Mouse (Mus musculus): ENCODE measurements around the gene Slc4a8.
"Not testable (repeated sequence)": the region's sequence is repeated elsewhere in the genome, so short reads cannot be mapped to it uniquely, and the experiment has no call there.

Slc4a8 gene

DNA sequence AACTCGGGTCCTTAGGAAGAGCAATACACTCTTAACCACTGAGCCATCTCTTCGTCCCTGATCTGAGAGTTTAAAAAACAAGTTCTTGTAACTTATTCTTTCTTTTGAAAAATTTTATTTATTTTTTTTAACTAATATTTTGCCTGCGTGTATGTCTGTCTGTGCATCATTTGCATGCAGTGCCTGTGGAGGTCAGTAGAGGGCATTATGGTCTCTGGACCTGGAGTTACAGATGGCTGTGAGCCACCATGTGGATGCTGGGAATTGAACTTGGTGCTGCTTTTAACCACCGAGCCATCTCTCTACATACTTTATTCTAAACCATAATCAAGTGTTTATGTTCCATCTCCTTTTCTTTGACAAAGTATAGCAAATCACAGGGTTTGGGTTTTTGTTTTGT, 11.1 kb downstream of the Slc4a8 start:
- no peak for DNase-seq (ENCODE audit: low read depth, low spot score)

DNA sequence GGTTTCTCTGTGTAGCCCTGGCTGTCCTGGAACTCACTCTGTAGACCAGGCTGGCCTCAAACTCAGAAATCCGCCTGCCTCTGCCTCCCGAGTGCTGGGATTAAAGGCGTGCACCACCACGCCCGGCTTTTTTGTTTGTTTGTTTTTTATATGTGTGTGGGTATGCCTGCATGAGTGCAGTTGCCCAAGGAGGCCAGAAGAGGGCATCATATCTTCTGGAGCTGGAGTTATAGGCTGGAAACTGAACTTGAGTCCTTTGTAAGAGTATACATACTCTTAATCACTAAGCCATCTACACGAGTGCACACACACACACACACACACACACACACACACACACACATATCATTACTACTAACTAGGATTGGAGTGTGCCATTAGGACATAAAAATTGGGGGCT, 12.3 kb downstream of the Slc4a8 start:
- DNase-seq (ENCODE audit: low read depth, low spot score) = not testable (repeated sequence)

- no peak for DNase-seq (ENCODE audit: low read depth, low spot score)
Measured at GRCm38 (mm10) chr15:100775189-100776166, 13.9 kb downstream of the Slc4a8 start.

DNA sequence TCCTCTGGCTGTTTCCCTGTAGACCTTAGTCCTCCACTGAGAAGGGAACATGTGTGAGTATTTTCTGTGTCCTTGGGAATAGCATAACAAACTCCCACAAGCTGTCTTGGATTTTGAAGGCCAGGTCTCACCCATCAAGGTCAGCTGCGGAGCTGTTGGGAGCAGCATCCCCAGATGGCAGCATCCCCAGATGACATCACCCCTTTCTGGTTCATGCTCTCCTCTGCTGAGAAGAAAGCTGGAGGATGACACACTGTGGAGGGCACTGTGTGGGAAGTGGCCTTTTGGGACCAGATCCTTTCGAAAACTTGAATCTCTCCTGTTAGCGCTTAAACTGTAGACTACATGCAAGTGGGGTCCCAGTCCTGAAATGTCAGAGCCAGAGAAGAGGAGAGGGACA, 14.9 kb downstream of the Slc4a8 start:
- DNase-seq (ENCODE audit: low read depth, low spot score) = no peak

- no peak for DNase-seq (ENCODE audit: low read depth, low spot score)
Measured at GRCm38 (mm10) chr15:100777020-100778016, 15.8 kb downstream of the Slc4a8 start.

DNA sequence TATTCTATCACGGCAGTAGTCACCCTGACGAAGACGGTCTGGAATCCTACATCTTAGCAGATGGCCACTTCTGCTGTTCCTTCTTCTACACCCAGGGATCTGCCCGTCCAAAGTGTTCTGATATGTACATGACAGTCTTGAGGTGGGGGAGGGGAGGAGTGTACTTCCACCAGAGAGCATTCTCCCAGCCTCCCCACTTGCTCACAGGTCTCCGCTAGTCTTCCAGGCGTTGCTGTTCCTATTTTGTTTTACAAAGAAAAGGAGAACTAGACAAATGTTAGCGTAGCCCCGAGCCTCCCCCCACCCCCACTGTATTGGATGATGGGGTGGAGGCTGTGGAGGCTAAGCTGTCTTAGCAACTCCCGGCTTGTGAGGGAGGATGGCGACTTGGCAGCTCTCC, 18.3 kb downstream of the Slc4a8 start:
- DNase-seq (ENCODE audit: low read depth, low spot score) = no peak

GRCm38 (mm10) chr15:100783244-100783987, 21.9 kb downstream of the Slc4a8 start:
- no peak for DNase-seq (ENCODE audit: low read depth, low spot score)

GRCm38 (mm10) chr15:100790219-100790618, 28.7 kb downstream of the Slc4a8 start:
- DNase-seq (ENCODE audit: low read depth, low spot score) = no peak

DNA sequence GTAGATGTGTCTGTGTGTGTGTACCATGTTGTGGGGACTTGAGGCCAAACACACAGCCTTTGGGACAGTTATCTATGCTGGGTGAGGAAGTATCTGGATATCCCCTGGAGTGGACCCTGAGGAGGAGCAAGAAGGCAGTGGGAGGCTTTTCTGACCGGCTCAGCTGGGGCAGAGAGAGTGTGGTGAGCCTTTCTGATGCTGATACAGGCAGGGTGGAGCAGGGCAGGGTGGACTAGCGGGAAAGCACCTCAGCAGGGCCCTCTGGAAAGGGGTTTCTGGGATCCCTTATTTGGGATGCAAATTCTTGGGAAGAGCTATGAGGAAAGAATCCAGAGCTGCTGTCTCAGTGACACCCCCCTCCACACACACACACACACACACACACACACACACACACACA, 30.8 kb downstream of the Slc4a8 start:
- no peak for DNase-seq (ENCODE audit: low read depth, low spot score)

- DNase-seq (ENCODE audit: low read depth, low spot score) = no peak
Measured at GRCm38 (mm10) chr15:100800914-100801313, 39.4 kb downstream of the Slc4a8 start.

GRCm38 (mm10) chr15:100808062-100808461, 46.5 kb downstream of the Slc4a8 start:
- no peak for DNase-seq (ENCODE audit: low read depth, low spot score)

GRCm38 (mm10) chr15:100808484-100808883, 46.9 kb downstream of the Slc4a8 start:
- no peak for DNase-seq (ENCODE audit: low read depth, low spot score)

DNA sequence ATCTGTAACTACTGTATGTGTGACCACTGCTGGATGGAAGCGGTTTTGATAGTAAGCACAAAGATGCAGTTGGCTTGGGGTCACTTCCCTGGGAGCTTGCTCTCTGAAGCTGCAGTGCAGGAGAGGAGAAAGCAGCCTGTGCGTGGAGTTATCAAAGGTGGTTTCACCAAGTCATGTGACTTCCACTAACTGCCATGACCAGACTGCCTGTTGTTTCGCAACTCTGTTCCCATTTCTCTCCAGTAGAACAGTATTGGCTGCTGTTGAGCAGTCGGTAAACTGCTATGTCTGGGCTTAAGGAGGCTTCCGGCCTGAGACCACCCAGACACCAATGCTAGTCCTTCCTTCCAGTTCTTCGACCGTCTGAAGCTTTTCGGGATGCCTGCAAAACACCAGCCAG, 48.7 kb downstream of the Slc4a8 start:
- DNase-seq (ENCODE audit: low read depth, low spot score) = no peak

GRCm38 (mm10) chr15:100813501-100813900, 52.0 kb downstream of the Slc4a8 start:
- no peak for DNase-seq (ENCODE audit: low read depth, low spot score)

DNA sequence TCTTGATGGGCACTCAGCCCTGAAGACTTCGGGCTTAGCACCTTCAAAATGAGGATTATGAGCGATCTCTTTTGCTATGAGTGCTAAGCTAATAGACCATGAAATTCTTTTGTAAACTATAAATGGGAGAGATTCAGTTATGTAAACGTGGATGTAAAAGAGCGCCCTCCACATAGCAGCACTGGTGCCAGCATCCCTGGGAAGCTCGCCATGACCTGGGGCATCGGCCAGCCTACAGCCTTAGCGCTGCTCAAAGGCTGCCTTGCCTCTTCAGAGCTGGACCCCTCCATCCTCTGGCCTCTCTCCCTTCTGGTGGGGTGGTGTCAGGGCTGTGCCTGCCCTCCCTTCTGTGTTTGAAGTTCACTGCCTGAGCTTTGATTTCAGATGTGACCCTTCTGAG, 52.5 kb downstream of the Slc4a8 start:
- no peak for DNase-seq (ENCODE audit: low read depth, low spot score)

DNA sequence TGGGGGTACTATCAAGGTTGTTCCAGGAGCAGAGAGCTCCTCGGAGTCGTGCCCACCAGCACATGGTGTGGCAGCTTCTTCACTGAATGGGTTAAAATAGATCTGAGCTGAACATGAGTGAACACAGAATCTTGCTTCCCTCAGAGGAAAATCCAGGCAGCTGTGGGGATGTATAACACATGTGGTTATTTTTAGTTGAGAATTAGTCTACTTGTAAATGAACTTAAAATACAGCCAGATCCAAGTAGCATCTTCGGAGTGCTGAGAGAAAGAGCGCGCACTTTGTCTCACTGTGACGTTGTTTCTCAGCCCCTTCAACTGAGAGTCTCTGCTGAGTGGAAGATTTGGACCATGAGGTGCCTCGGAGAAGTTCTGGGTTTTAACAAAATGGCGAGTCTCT, 53.8 kb downstream of the Slc4a8 start:
- DNase-seq (ENCODE audit: low read depth, low spot score) = no peak

DNA sequence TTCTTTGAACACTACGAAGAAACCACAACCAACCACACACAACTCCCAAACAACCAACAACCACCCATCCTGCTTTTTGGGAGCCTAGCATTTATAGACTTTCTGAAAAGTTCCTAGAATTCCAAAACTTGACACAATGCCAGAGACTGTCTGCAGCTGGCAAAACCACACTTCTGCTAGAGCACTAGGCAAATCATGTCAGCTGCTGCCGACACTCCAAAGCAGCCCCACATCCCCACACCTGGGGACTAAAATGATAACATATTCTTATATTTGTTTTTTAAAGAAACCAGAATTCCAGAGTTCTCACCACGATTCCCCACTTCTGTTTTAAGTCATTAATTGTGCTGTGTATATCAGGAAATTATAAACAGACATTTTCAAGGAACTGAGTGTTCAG, 57.3 kb downstream of the Slc4a8 start:
- DNase-seq (ENCODE audit: low read depth, low spot score) = no peak

DNA sequence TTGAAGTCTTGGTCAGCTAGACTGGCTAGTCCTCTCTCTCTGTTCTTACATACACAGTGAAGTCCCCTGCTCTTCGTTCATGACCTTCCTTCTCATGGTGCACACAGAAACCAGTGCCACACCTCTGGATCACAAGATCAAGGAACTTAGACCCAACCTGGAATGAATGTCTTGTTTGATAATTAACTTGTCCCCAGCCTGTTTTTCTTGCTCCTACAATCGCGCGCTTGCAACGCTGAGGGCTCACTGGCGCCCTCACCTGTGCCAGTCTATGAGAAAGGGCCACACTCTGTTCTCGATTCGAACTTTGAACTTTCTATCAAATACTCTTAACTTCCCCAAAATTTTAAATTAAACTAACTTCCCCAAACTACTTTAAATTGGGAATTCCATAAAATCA, 60.3 kb downstream of the Slc4a8 start:
- DNase-seq (ENCODE audit: low read depth, low spot score) = no peak

DNA sequence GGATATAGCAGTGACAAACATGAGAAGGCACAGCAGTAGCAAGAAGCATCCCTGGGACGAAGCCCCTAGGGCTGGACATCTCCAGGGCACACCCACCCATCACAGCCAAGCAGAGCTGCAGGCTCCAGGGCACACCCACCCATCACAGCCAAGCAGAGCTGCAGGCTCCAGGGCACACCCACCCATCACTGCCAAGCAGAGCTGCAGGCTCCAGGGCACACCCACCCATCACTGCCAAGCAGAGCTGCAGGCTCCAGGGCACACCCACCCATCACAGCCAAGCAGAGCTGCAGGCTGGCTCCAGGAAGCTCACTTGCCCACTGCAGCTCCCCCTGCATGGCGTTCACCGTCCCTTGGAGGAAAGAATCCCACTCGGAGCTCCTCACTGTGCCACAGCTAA, 60.8 kb downstream of the Slc4a8 start:
- DNase-seq (ENCODE audit: low read depth, low spot score) = not testable (repeated sequence)

DNA sequence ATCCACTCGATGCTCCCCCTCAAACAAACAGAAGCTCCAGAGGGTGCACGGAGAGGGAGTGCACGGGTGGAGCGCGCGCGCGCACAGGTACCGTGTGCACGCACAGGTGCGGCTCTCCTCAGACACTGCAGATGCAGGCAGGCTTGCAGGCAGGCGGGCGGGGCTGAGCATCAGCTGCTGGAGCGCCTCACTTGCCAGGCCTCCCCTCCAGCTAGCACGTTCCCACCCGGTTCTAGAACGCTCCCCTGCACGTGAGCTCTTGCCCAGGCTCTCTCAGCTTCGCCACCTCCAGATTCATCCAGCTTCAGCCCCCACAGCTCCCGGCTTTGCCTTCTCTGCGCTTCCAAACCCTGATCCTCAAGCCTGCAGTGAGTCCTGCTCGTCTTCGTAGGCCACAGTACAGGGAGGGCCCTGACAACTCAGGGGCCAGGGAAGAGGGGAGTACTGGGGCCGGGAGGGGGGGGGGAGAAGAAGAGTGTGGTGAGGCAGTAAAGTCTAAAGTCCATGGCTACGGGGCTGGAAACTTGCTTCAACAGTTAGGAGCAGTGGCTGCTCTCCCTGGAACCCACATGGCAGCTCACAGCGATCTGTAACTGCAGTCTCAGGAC, 63.8 kb downstream of the Slc4a8 start:
- DNase-seq (ENCODE audit: low read depth, low spot score) = no peak

GRCm38 (mm10) chr15:100826076-100826475, 64.5 kb downstream of the Slc4a8 start:
- DNase-seq (ENCODE audit: low read depth, low spot score) = no peak
